Mouse (Mus musculus) G1E (cell line): ENCODE data around the gene Tmem50b. TPM values are rescaled to one million over a fixed set of nuclear protein-coding genes. Genes with fewer than 3 reads are reported as not detected.
"Not testable (repeated sequence)": the region's sequence is repeated elsewhere in the genome, so short reads cannot be mapped to it uniquely, and the experiment has no call there.

Experiments used
- ATAC-seq: 2 replicates; pipeline ENCODE4 v1.8.0; 2016; ENCODE audit warnings: mild to moderate bottlenecking; ENCODE audit not compliant: insufficient number of reproducible peaks, poor library complexity, low FRiP score, severe bottlenecking; ENCODE audit errors: extremely low read depth
- DNase-seq: peaks from one replicate; pipeline ENCODE4 v3.0.0; 2012; ENCODE audit warnings: low spot score
- H3K27me3 ChIP-seq: 2 replicates; pipeline ENCODE4 v1.6.1; 2012; ENCODE audit warnings: mild to moderate bottlenecking, low read length, inconsistent platforms; ENCODE audit not compliant: insufficient read depth
- H3K36me3 ChIP-seq: replicated peaks from 2 replicates; pipeline ENCODE3; 2012; ENCODE audit warnings: mild to moderate bottlenecking, inconsistent platforms
- H3K4me1 ChIP-seq: 2 replicates; pipeline ENCODE4 v1.6.1; 2012; ENCODE audit warnings: low read depth, low read length, inconsistent platforms, mixed read lengths; ENCODE audit not compliant: insufficient read depth
- H3K4me3 ChIP-seq: 2 replicates; pipeline ENCODE4 v1.5.1; 2012; ENCODE audit warnings: low read depth, mild to moderate bottlenecking, inconsistent platforms, low read length, moderate library complexity, mixed read lengths
- H3K9me3 ChIP-seq: replicated peaks from 2 replicates; pipeline ENCODE4 v1.6.1; 2012; ENCODE audit warnings: inconsistent platforms
- CTCF ChIP-seq: IDR thresholded peaks from 2 replicates; pipeline ENCODE4 v1.5.1; 2012; ENCODE audit warnings: low read depth, low read length, inconsistent platforms, mixed read lengths
- GATA1 ChIP-seq: IDR thresholded peaks from 2 replicates; pipeline ENCODE4 v1.6.1; 2012; ENCODE audit warnings: borderline replicate concordance, low read length, inconsistent platforms, mixed read lengths
- GATA2 ChIP-seq: IDR thresholded peaks from 2 replicates; pipeline ENCODE4 v1.6.1; 2012; ENCODE audit warnings: low read depth, low read length, inconsistent platforms, borderline replicate concordance
- POLR2AphosphoS5 ChIP-seq: IDR thresholded peaks from 2 replicates; pipeline ENCODE4 v1.6.1; 2012; ENCODE audit warnings: low read depth, low read length, inconsistent platforms; ENCODE audit not compliant: insufficient replicate concordance
- TAL1 ChIP-seq: conservative IDR thresholded peaks from 2 replicates; pipeline ENCODE4 v1.6.1; 2012; ENCODE audit warnings: low read depth, low read length, inconsistent platforms, mixed read lengths
- polyA plus RNA-seq: library from polyadenylated mRNA; stranded (reverse); fragments of >175 nt; gene quantifications from 2 replicates; pipeline ENCODE4 v1.2.3, GENCODE M21; 2012
- total RNA-seq, 2 experiments: library from RNA; stranded (forward) in 1 of 2; stranded (reverse) in 1 of 2; fragments of 200-1000 nt in 1 of 2; fragments of >200 nt in 1 of 2; fragmentation: Nextera tagmentation in 1 of 2; gene quantifications; 2 replicates each; pipeline ENCODE4 v1.2.3; 2014 to 2017

Tmem50b gene
- 18.8 and 25.1 TPM in 2 replicates for total RNA-seq (2014; fragmentation: Nextera tagmentation)
- total RNA-seq (2017), result 17.9 and 19.7 TPM in 2 replicates
- 1.4 and 1.8 TPM in 2 replicates for polyA plus RNA-seq

GRCm38 (mm10) chr16:91597672-91598010 lies at the start of gene Tmem50b:
Tmem50b (minus strand) TSS chr16:91597800.
- peaks cover 17% of the 10 kb centered on the region for H3K36me3 ChIP-seq
- ATAC-seq (peak; percentile 99), DNase-seq (peak; percentile 99)
- H3K4me3 ChIP-seq, result peak within 1 kb of the TSS; percentile 82
- peaks cover 15% of the 10 kb centered on the region for H3K27me3 ChIP-seq
- H3K9me3 ChIP-seq, result no peaks in the 10 kb centered on the region
- peaks cover 53% of the 10 kb centered on the region for H3K4me1 ChIP-seq
- TF ChIP-seq GATA2 (no peak), TAL1 (no peak), GATA1 (no peak), POLR2AphosphoS5 (no peak), CTCF (no peak)

- Histone ChIP-seq H3K27me3 (no peaks in the 10 kb centered on the region), H3K4me1 (peaks cover 39% of the 10 kb centered on the region), H3K4me3 (peak within 1 kb of the TSS; percentile 83), H3K9me3 (no peaks in the 10 kb centered on the region), H3K36me3 (peaks cover 38% of the 10 kb centered on the region)
- ATAC-seq, result peak; percentile 52
- peak; percentile 96 for DNase-seq
- TF ChIP-seq GATA2, result no peak
- TF ChIP-seq GATA1, result no peak
- TF ChIP-seq CTCF, result no peak
- TF ChIP-seq POLR2AphosphoS5, result no peak; the same call in 1 of the 2 replicates
- TF ChIP-seq TAL1, result no peak
Measured at GRCm38 (mm10) chr16:91646681-91647419, 49.2 kb upstream of the Tmem50b start, which contains the start of gene Gart. Gart (minus strand) TSS chr16:91646952.

GRCm38 (mm10) chr16:91645995-91646602 lies 48.5 kb upstream of the Tmem50b start:
- Histone ChIP-seq H3K27me3 (no peaks in the 10 kb centered on the region), H3K4me3 (peak overlapping the region; percentile 83), H3K36me3 (peaks cover 38% of the 10 kb centered on the region), H3K4me1 (peaks cover 35% of the 10 kb centered on the region), H3K9me3 (no peaks in the 10 kb centered on the region)
- ATAC-seq (no peak), DNase-seq (no peak)
- TF ChIP-seq GATA2 (no peak), CTCF (no peak), TAL1 (no peak), GATA1 (no peak), POLR2AphosphoS5 (no peak)

- Histone ChIP-seq H3K4me1 (peaks cover 32% of the 10 kb centered on the region), H3K36me3 (peaks cover 41% of the 10 kb centered on the region), H3K4me3 (peak overlapping the region; percentile 83)
- H3K27me3 ChIP-seq, H3K9me3 ChIP-seq, DNase-seq, ATAC-seq: not testable (repeated sequence)
Measured at GRCm38 (mm10) chr16:91645420-91645819, 47.8 kb upstream of the Tmem50b start.

- H3K36me3 ChIP-seq, result peaks cover 46% of the 10 kb centered on the region
- no peaks in the 10 kb centered on the region for H3K9me3 ChIP-seq
- ATAC-seq (no peak), DNase-seq (no peak)
- H3K27me3 ChIP-seq, result no peaks in the 10 kb centered on the region
- peaks cover 32% of the 10 kb centered on the region for H3K4me1 ChIP-seq
- peak overlapping the region; percentile 62; the same call in 1 of the 2 replicates for H3K4me3 ChIP-seq
- no peak for TF ChIP-seq GATA2
- no peak for TF ChIP-seq CTCF
- TF ChIP-seq GATA1, result no peak
- no peak for TF ChIP-seq POLR2AphosphoS5
- no peak for TF ChIP-seq TAL1
Measured at GRCm38 (mm10) chr16:91644901-91645300, 47.3 kb upstream of the Tmem50b start.

GRCm38 (mm10) chr16:91640171-91640570 lies 42.6 kb upstream of the Tmem50b start:
- Histone ChIP-seq H3K27me3 (no peaks in the 10 kb centered on the region), H3K36me3 (peaks cover 93% of the 10 kb centered on the region), H3K4me3 (no peak overlapping the region), H3K9me3 (no peaks in the 10 kb centered on the region), H3K4me1 (peaks cover 44% of the 10 kb centered on the region)
- DNase-seq (no peak), ATAC-seq (no peak)
- TF ChIP-seq TAL1, result no peak
- no peak for TF ChIP-seq CTCF
- TF ChIP-seq GATA1, result no peak
- TF ChIP-seq POLR2AphosphoS5, result no peak
- no peak for TF ChIP-seq GATA2

- no peak overlapping the region for H3K4me3 ChIP-seq
- TF ChIP-seq TAL1 (no peak), GATA2 (no peak), POLR2AphosphoS5 (no peak), GATA1 (no peak), CTCF (no peak)
- peaks cover 43% of the 10 kb centered on the region for H3K4me1 ChIP-seq
- no peaks in the 10 kb centered on the region for H3K27me3 ChIP-seq
- no peaks in the 10 kb centered on the region for H3K9me3 ChIP-seq
- H3K36me3 ChIP-seq, result peaks cover 94% of the 10 kb centered on the region
- ATAC-seq, result no peak
- DNase-seq, result no peak
Measured at GRCm38 (mm10) chr16:91639636-91640035, 42.0 kb upstream of the Tmem50b start.
